Mouse (Mus musculus): ENCODE measurements around the gene Sult3a2.
"Not testable (repeated sequence)": the region's sequence is repeated elsewhere in the genome, so short reads cannot be mapped to it uniquely, and the experiment has no call there.

Gene Sult3a2

DNA sequence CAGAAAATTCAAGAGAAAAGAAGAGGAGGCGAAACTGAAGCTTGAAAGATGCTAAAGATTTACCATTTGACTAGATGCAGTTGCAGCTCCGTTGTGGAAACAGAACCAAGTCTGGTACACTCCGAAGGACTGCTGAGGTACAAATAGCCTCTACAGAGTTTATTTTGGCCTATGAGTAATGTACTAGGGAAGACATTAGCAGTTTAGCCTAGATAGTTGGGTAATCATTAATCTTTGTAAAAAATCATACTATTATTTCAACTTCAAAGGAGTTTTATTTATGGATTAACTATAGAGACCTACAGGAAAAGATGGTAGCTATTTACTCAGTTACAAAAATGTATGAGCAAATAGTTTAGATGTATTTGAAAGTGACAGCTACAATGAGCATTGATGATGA lies at the start of gene Sult3a2:
Gene Sult3a2 (minus strand): TSS at position 101 of the 400 bp plus-strand sequence.
- in situ Hi-C loops (cut with MboI, MseI), result no loop called here

DNA sequence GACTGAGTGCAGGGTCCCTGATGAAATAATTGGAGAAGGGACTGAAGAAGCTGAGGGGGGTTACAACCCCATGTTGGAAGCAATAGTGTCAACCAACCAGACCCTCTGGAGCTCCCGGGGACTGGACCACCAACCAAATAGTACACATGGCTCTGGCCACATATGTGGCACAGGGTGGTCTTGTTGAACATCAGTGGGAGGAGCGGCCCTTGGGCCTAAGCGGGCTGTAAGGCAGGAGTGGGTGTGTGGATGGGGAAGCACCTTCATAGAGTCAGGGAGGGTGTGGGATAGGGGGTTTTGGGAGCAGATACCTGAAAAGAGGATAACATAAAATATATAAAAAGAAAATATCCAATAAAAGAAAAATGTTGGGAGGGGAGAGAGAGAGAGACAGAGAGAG lies 34.4 kb upstream of the Sult3a2 start:
- in situ Hi-C loops (cut with MboI, MseI), result no loop called here

DNA sequence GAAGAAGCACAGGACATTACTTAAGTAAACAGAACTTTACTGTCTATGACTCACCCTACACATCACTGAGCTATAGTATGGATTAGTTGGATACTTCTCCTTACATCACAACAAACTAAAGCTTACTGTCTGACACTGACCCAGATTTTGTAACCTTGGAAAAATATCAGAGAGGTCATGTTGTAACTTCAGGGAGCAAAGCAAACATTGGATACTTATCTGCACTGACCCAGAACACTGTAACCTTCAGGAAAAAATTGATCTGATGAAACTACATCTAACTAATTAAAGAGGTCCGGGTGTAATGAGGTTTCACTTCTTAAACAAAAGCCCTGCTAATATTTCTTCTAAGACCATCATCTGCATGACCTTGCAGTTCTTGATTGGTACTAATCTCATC lies 30.4 kb upstream of the Sult3a2 start:
- in situ Hi-C loops (cut with MboI, MseI), result no loop called here

DNA sequence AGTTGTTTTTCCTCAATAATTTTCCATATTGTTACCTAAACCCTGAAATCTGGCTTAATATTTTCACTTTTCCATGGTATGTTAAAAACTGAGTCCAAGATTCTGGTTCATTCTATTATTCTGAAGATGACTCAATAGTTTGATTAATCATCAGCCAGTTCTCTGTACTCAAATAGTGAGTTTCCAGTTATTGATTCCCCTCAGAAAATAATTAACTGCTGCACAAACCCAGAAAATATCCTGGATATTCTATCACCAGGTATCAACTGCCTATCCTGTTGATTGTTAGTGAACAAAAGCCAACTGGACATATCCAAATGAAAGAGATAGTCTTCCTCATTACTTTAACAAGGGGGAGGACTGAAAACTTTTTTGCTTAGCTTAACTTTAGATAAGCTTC lies 27.8 kb upstream of the Sult3a2 start:
- in situ Hi-C loops (cut with MboI, MseI), result no loop called here

DNA sequence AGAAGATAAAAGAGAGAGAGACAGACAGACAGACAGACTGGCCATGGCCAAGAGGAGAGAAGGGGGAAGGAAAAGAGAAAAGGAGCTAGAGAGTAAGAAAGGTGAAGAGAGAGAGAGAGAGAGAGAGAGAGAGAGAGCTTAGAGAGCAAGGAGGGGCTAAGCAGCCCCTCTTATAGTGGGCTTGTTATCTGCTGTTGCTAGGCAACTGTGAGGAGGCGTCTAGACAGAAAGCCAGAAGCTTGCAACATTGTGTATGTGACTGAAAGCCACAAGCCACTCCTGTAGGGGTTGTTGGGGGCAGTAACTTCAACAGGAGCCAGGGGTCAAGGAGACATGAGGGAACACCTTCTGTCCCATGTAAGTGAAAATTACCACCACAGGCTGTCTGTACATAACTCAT lies 25.3 kb upstream of the Sult3a2 start:
- in situ Hi-C loops (cut with MboI, MseI), result no loop called here

DNA sequence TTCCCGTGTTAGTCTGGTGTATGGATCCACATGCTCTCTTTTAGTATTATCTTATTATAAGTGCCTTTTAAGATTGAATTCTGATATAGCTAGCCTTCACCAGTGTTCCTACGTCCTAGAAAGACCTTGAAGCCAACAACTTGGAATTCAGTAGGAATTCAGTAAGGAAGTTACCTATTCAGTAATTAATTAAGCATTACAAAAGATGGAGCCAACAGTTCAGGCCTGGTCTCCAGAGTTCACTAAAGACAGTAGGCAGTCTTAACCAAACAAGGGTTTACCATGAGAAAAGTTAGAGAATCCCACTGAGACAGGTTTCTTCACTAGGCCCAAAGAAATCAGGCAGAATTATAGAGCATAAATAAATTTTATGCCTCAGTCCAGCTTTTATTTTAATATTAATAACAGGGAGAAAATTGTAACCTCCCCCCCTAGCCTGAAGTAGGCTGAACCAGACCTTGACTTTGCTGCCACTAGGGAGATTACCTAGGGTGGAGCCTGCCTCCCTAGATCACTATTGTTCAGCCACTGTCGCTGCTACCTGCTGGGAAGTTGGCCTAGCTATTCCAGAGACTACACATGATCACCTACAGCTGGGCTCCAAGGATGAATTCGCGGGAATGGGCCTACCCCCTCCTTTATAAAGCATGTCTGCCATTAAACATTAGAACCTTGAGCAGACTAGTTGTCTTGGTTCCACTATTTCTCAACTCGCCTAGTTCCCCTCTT lies 10.9 kb upstream of the Sult3a2 start:
- in situ Hi-C loops (cut with MboI, MseI), result not testable (repeated sequence)

DNA sequence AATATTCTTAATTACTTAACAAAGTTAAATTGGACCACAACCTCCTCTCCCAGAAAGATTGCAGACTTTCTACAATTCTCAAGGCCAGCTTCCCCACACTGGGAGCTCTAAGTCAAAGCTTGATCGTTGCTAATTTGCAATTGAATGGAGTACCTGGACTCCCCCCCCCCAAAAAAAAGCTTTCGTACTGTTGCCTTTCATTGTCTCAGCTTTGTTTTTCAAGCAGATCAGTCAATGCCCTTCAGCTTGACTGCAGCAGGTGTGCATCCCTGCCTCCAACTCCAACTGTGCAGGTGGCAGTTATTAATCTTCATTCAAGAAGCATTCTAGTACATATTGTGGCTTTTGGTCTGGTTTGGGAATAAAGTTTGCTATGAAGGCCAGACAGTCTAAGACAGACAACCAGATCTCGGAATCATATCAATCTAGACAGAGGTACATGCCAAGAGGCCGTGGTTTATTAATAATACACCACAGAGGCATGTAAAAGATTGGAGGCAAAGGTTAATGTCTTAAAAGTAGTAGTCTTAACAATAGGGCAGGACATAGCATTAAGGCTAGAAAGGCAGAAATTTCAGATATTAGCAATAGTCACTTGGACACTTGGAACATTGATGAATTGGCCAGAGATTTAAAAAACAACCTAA lies 9.9 kb upstream of the Sult3a2 start:
- in situ Hi-C loops (cut with MboI, MseI), result not testable (repeated sequence)

DNA sequence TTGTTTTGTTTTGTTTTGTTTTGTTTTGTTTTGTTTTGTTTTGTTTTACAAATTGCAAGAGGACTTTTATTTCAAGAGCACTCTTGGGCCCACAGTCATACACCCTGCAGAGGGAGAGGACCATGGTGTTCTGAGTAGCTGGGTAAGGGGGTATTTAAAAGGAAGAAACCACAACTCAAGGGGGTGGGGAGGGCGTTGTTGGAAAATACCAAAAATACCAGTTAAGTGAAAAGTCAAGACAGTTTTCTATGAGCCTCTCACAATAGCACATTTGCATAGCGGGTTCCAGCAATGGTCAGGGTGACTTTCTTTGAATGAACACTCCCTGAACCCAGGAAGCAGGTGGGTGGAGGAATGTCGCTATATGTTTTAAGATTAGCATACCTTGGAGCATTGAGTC lies 5.7 kb upstream of the Sult3a2 start:
- in situ Hi-C loops (cut with MboI, MseI), result not testable (repeated sequence)

DNA sequence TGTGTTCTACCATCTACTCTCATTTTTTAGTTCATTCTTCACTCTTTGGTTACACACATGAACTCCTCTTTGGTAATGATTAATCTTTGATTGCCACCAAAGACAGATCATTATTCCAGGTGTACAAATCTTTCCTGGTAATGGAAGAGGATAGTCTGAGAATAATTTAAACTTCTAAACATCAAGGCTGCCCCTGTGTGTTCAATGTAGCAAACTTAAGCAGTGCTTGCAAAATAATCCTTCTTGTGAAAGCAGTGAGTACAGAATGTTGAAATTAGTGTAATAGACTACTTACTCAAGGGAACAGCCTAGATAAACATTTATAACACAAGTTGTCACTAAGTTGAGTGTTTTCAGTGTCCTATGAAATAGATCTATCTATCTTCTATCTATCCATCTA lies 1.0 kb upstream of the Sult3a2 start:
- in situ Hi-C loops (cut with MboI, MseI), result no loop called here

DNA sequence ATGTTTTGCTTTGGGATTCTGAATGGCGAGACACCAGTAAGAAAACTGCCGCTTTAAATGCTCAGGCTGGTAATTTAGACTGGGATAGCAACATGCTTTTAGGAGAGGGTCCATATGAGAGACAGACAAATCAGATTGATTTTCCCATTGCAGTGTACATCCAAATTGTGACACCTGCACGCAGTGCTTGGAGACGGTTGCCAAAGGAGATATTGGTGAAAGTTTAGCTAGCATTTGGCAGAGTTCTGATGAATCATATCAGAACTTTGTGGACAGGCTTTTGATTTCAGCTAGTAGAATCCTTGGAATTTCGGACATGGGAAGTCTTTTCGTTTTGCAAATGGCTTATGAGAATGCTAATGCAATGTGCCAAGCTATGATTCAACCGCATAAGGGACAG lies 51.3 kb downstream of the Sult3a2 start:
- in situ Hi-C loops (cut with MboI, MseI), result not testable (repeated sequence)

DNA sequence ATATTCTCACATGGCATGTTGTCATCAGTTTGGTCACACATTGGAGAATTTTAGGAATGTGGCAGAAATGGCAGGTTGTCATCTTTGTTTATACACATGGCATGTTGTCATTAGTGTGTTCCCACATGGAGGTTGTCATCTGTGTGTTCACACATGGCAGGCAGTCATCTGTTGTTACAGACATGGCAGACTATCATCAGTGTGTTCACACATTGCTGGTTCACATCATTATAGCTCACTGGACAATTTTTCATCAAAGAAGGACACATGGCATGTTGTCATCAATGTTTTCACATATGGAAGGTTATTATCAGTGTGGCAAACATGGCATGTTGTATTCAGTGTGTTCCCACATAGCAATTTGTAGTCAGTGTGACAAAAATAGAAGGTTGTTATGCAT lies 53.3 kb downstream of the Sult3a2 start:
- in situ Hi-C loops (cut with MboI, MseI), result no loop called here

DNA sequence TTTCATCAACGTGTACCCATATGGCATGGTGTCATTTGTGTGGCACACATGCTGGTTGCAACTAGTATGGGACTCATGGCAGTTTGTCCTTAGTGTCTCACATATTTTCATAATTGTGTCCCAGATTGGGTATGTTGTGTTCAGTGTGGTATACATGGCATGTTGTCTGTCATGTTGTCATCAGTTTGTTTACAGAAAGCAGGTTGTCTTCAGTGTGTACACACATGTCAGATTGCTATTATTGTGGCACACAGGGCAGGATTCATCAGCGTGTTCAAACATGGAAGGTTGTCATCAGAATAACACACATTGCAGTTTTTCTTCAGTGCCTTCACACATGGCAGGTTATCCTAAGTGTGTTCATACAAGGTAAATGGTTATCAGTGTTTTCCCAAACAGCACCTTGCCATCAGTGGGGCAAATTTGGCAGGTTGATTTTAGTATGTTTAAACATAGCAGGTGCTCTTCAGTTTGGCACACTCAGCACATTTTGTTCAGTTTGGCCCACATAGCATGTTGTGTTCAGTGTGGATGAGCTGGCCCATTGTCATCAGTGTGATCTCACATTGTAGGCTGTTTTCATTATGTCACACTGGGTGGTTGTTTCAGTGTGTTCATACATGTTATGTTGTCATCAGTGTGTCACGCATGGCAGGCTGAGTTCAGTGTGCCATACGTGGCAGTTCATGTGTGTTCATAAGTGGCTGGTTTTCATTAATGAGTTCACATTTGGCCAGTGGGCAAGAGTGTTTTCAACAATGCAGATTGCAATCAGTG lies 53.9 kb downstream of the Sult3a2 start:
- in situ Hi-C loops (cut with MboI, MseI), result no loop called here

DNA sequence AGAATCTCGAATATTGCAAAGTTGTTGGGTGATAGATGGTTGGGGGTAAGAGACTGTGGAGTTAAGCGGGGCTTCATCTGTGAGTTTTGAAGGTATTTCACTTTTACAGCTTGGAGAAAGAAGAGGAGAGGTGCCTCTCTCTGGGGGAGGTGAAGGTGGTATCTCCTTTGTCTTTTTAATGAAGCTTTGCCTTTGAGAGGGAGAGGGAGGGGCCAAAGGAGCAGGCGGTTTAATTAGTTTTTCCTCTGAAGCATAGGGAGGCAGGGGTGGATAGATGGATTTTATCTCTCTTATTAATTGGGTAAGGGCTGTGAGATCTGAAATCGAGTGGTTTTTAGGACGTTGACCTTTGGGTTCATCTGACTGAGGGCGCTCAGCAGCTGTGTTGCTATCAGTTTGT lies 62.7 kb downstream of the Sult3a2 start:
- in situ Hi-C loops (cut with MboI, MseI), result no loop called here

DNA sequence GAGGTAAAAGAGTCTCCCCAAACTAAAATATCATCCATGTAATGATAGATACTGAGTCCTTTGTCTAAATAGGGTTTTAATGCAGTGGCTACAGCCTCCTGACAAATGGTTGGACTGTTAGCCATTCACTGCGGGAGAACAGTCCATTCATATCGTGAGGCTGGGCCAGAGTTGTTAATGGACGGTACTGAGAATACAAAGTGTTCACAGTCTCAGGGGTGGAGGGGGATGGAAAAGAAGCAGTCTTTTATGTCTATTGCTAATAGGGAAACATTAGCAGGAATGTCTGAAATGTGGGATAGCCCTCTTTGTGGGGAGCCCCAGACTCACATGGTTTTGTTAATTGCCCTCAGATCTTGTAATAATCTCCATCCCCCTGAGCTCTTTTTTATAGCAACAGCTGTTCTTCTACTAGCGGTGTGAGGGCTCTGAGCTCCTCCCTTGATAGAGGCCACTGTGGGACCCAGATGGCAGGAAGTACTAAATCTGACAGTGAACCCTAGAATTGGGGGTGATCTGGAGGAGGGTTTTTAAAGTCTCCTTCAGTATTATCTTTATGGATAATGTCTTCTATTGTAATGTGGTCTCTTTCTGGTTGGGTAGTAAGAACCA lies 64.6 kb downstream of the Sult3a2 start:
- in situ Hi-C loops (cut with MboI, MseI), result no loop called here

Data from T-helper 1 cell (primary cell).